Mouse (Mus musculus) hindbrain, embryonic 13.5 days (tissue): ENCODE data around the gene Olfr487. TPM values are rescaled to one million over a fixed set of nuclear protein-coding genes. Genes with fewer than 3 reads are reported as not detected.
"Not testable (repeated sequence)": the region's sequence is repeated elsewhere in the genome, so short reads cannot be mapped to it uniquely, and the experiment has no call there.

Experiments used
- ATAC-seq: fragments of 200-750 bp; cut with Nextera tagmentation; 2 replicates; pipeline ENCODE4 v1.8.0; 2017; ENCODE audit warnings: moderate TSS enrichment; ENCODE audit not compliant: low FRiP score
- H3K27ac ChIP-seq: fragments of 300-500 bp; sonication (generic); 2 replicates; pipeline ENCODE4 v1.5.1; 2015; ENCODE audit warnings: inconsistent platforms, mild to moderate bottlenecking, moderate library complexity
- H3K27me3 ChIP-seq: fragments of 300-500 bp; sonication (generic); 2 replicates; pipeline ENCODE4 v1.6.1; 2015; ENCODE audit warnings: mild to moderate bottlenecking, inconsistent platforms
- H3K36me3 ChIP-seq: fragments of 300-500 bp; sonication (generic); 2 replicates; pipeline ENCODE4 v1.6.1; 2015; ENCODE audit warnings: mild to moderate bottlenecking, inconsistent platforms
- H3K4me1 ChIP-seq: fragments of 300-500 bp; sonication (generic); replicated peaks from 2 replicates; pipeline ENCODE4 v1.6.1; 2015; ENCODE audit warnings: inconsistent platforms
- H3K4me2 ChIP-seq: fragments of 300-500 bp; sonication (generic); 2 replicates; pipeline ENCODE4 v1.6.1; 2015; ENCODE audit warnings: inconsistent platforms, mild to moderate bottlenecking, moderate library complexity
- H3K4me3 ChIP-seq: fragments of 300-500 bp; sonication (generic); 2 replicates; pipeline ENCODE4 v1.5.1; 2015; ENCODE audit warnings: mild to moderate bottlenecking, inconsistent platforms
- H3K9ac ChIP-seq: fragments of 300-500 bp; sonication (generic); 2 replicates; pipeline ENCODE4 v1.6.1; 2015; ENCODE audit warnings: mild to moderate bottlenecking, inconsistent platforms
- H3K9me3 ChIP-seq: fragments of 300-500 bp; sonication (generic); 2 replicates; pipeline ENCODE4 v1.6.1; 2016; ENCODE audit warnings: inconsistent platforms
- WGBS: fragments of 180-500 bp; shearing (Covaris S2); methylation state at CpG from one replicate; pipeline ENCODE4 v1.1.7; 2015; 5-methylcytosine and 5-hydroxymethylcytosine counted together
- polyA plus RNA-seq: library from polyadenylated mRNA; unstranded; fragments of >200 nt; fragmentation: Nextera tagmentation; extraction: Ambion mirVana; gene quantifications from 2 replicates; pipeline ENCODE4 v1.2.1, GENCODE M21; 2015

The Olfr487 gene
- not detected in 2 replicates for polyA plus RNA-seq

DNA sequence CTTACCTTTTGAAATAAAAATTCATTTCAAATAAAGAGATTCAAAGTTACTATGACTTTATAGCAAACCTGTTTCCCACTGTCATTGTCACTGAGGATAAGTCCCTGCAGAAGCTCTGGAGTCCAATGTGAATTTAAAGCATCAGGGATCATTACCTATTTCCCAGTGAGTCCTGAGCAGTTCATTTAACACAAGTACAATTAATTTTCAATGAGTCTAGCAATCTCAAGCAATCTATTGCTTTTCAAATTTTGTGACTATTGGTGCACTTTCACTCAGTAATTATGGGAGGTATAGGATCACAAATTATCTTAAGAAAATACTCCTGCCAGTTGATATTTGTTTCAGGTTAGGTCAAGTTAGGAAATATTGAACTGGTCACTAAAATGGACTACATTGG is at the start of gene Olfr487:
Olfr487 (minus strand) TSS at position 101 of the 400 bp plus-strand sequence.
- H3K27me3 ChIP-seq, H3K9me3 ChIP-seq, H3K27ac ChIP-seq, H3K4me2 ChIP-seq, H3K36me3 ChIP-seq, H3K9ac ChIP-seq, H3K4me1 ChIP-seq, ATAC-seq, H3K4me3 ChIP-seq: not testable (repeated sequence)

DNA sequence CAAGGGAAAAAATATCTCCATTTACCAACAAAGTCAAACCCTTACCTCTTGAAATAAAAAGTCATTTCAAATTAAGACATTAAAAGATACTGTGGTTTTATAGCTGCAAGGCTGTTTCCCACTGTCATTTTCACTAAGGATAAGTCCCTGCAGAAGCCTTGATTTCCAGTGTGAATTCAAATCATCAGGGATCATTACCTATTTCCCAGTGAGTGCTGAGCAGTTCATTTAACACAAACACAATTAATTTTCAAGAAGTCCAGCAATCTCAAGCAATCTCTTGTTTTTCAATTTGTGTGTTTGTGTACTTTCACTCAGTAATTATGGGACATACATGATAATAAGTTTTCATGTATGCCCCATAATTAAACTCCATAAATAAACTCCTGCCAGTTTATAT is 43.8 kb upstream of the Olfr487 start, which contains the start of gene Olfr488:
Olfr488 (minus strand) TSS at position 101 of the 400 bp plus-strand sequence.
- H3K9ac ChIP-seq, result no peak within 1 kb of the TSS
- H3K36me3 ChIP-seq, result no peaks in the 10 kb centered on the region
- H3K27ac ChIP-seq, result no peak within 1 kb of the TSS
- H3K9me3 ChIP-seq, result no peaks in the 10 kb centered on the region
- H3K27me3 ChIP-seq, result no peaks in the 10 kb centered on the region
- no peak within 1 kb of the TSS for H3K4me3 ChIP-seq
- no peaks in the 10 kb centered on the region for H3K4me1 ChIP-seq
- H3K4me2 ChIP-seq, result no peak within 1 kb of the TSS
- ATAC-seq, result no peak

DNA sequence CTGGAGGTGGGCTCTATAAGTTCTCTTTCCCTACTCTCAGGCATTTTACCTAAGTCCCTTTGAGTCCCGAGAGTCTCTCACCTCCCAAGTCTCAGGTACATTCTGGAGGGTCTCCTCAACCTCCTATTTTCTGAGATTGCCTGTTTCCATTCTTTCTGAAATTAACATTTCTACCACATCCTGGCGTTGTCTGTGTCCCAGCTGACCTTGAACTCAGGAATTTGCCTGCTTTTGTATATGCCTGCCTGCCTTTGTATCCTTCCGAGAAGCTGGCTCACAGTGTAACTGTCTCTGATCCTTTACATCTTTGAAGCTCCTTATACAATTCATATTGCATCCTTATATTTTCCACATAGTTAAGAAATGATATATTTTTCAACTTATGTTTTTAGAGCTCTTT is 19.1 kb upstream of the Olfr487 start:
- H3K4me2 ChIP-seq, result no peak overlapping the region
- H3K4me1 ChIP-seq, result no peaks in the 10 kb centered on the region
- H3K36me3 ChIP-seq, result no peaks in the 10 kb centered on the region
- no peak for ATAC-seq
- H3K9me3 ChIP-seq, result no peaks in the 10 kb centered on the region
- H3K27me3 ChIP-seq, result no peaks in the 10 kb centered on the region
- 73% methylated on average over 3 of the region's 3 CpGs for WGBS
- H3K9ac ChIP-seq, result no peak overlapping the region
- H3K27ac ChIP-seq, result no peak overlapping the region
- no peak overlapping the region for H3K4me3 ChIP-seq

DNA sequence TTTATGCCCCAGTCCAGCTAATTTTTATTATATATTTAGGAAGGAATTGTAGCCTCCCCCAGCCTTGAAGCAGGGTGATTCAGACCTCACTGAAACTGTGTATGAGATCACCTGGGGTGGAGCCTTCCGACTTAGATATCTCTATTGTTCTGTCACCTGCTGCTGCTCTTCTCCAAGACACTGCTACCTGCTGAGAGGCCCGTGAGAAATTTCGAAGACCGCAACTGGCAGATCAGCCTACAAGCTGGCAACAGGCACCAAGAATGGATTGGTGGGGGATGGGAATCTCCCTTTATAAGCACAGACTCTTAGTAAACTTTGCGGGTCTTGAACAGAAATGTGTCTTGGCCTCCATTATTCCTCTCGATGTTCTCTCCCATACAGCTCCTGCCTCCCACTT is 17.5 kb downstream of the Olfr487 start:
- Histone ChIP-seq H3K4me1 (no peaks in the 10 kb centered on the region), H3K27me3 (no peaks in the 10 kb centered on the region), H3K9ac (no peak overlapping the region), H3K4me2 (no peak overlapping the region), H3K9me3 (no peaks in the 10 kb centered on the region), H3K27ac (no peak overlapping the region), H3K4me3 (no peak overlapping the region), H3K36me3 (no peaks in the 10 kb centered on the region)
- no peak for ATAC-seq
- WGBS, result 52% methylated on average over 6 of the region's 6 CpGs

DNA sequence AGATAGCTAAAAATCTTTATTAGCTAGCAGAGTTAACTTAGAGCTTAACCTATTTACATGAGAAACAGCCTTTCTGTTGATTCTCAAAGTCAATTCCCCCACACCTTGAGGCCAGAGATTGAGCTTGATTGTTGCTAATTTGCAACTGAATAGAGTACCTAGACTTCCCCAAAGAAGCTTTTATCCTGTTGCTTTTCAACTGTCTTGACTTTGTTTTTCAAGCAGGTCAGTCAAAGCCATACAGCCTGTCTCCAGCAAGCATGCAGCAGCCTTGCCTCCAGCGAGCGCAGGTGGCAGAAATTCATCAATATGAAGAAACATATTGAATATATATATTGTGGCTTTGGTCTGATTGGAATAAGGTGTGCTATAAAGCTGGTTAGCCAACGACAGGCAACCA is 18.1 kb downstream of the Olfr487 start:
- 58% methylated on average over 3 of the region's 3 CpGs for WGBS
- H3K27ac ChIP-seq, H3K4me1 ChIP-seq, ATAC-seq, H3K9me3 ChIP-seq, H3K27me3 ChIP-seq, H3K4me2 ChIP-seq, H3K36me3 ChIP-seq, H3K4me3 ChIP-seq, H3K9ac ChIP-seq: not testable (repeated sequence)

DNA sequence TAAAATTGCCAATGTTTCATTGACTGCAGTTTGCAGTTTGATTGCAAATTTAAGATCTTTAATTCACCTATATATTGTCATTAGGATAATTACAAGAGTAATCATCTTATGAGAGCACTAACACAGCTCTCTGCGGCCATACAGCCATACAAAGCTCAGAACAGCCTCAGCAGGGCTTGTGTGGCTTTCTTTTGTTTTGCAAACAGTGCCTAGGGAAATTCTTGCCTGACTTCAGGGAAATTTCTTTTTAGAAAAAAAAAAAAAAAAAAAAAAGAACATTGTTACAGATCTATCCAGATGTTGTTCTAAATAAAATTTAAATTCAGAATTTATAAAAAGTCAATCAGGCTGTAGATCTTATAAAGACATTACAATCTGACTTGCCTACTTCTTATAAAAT is 21.7 kb downstream of the Olfr487 start:
- not testable (repeated sequence) for ATAC-seq, H3K4me2 ChIP-seq
- WGBS, result 32% methylated on average over 1 of the region's 1 CpGs

DNA sequence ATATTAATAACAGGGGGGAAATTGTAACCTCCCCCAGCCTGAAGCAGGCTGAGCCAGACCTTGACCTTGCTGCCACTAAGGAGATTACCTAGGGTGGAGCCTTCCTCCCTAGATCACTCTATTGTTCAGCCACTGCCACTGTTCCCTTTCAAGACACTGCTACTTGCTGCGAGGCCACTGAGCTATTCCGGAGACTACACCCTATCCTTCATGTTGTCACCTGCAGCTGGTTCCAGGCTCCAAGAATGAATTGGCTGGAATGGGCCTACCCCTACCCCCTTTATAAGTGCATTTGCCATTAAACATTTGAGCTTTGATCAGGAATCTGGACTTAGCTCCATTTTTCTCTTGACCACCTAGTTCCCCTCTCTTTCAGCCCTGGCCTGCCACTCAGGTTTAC is 23.2 kb downstream of the Olfr487 start:
- not testable (repeated sequence) for ATAC-seq, H3K4me3 ChIP-seq, H3K36me3 ChIP-seq, H3K9ac ChIP-seq, H3K9me3 ChIP-seq, H3K27ac ChIP-seq, H3K4me1 ChIP-seq, H3K4me2 ChIP-seq, H3K27me3 ChIP-seq
- 43% methylated on average over 2 of the region's 2 CpGs for WGBS

More for the DNA sequence above, 21.7 kb downstream of the Olfr487 start:
- not testable (repeated sequence) for H3K4me3 ChIP-seq, H3K36me3 ChIP-seq, H3K27me3 ChIP-seq, H3K27ac ChIP-seq, H3K4me1 ChIP-seq, H3K9ac ChIP-seq, H3K9me3 ChIP-seq

DNA sequence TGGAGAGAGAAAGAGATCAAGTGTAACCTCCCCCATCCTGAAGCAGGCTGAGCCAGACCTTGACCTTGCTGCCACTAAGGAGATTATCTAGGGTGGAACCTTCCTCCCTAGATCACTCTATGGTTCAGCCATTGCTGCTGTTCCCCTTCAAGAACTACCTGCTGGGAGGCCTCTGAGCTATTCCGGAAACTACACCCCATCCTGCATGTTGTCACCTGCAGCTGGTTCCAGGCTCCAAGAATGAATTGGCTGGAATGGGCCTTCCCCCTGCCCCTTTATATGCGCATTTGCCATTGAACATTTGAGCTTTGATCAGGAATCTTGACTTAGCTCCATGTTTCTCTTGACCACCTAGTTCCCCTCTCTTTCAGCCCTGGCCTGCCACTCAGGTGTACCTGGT is 29.2 kb downstream of the Olfr487 start:
- not testable (repeated sequence) for ATAC-seq

DNA sequence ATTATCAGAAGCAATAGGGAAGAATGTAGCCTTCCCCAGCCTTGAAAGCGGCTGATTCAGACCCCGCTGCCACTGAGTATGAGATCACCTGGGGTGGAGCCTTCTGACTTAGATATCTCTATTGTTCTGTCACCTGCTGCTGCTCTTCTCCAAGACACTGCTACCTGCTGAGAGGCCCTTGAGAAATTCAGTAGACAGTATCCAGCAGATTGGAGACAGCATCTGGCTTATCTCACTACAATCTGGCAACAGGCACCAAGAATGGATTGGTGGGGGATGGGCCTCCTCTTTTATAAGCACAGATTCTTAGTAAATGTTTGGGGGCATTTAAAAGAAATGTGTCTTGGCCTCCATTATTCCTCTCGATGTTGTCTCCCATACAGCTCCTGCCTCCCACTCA is 30.0 kb downstream of the Olfr487 start:
- H3K9me3 ChIP-seq, H3K9ac ChIP-seq, H3K4me2 ChIP-seq, H3K36me3 ChIP-seq, H3K4me3 ChIP-seq, ATAC-seq, H3K4me1 ChIP-seq, H3K27ac ChIP-seq, H3K27me3 ChIP-seq: not testable (repeated sequence)
- 83% methylated on average over 3 of the region's 3 CpGs for WGBS

More for the DNA sequence above, 29.2 kb downstream of the Olfr487 start:
- WGBS, result 91% methylated on average over 2 of the region's 2 CpGs
- H3K27me3 ChIP-seq, H3K9ac ChIP-seq, H3K4me1 ChIP-seq, H3K36me3 ChIP-seq, H3K4me3 ChIP-seq, H3K27ac ChIP-seq, H3K9me3 ChIP-seq, H3K4me2 ChIP-seq: not testable (repeated sequence)

DNA sequence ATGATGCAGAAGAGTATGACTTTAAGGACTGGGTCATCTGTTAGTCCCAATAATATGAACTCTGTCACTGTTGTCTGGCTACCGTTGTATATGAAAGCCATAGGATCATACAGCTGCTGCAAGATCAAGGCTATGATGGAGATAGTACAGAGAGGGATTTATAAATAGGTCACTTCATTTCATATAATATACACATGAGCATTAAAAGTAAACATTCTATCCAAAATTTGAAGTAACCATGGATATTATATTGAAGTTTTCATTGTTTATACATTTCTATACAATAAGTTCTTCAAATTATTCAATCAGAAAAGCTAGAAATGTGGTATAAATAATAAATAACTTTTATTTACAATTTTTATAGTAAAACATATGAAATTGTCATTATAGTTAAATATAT is 41.8 kb downstream of the Olfr487 start, which contains the start of gene Olfr486:
Olfr486 (minus strand) TSS at position 101 of the 400 bp plus-strand sequence.
- ATAC-seq, H3K9ac ChIP-seq, H3K4me2 ChIP-seq, H3K27ac ChIP-seq, H3K4me3 ChIP-seq, H3K4me1 ChIP-seq, H3K9me3 ChIP-seq, H3K36me3 ChIP-seq, H3K27me3 ChIP-seq: not testable (repeated sequence)
- WGBS, result 97% methylated on average over 1 of the region's 1 CpGs

DNA sequence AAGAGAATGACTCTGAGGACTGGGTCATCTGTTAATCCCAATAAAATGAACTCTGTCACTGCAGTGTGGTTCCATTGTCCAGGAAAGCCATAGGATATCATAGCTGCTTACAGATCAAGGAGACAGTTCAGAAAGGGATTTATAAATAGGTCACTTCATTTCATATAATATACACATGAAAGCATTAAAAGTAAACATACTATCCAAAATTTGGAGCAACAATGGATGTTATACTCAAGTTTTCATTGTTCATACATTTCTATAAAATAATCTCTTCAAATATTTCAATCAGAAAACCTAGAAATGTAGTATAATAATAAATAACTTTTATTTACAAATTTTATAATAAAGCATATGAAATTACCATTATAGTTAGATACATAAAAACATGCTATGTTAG is 54.7 kb downstream of the Olfr487 start, which contains the start of gene Olfr485:
Olfr485 (minus strand) TSS at position 101 of the 400 bp plus-strand sequence.
- H3K9ac ChIP-seq, result no peak within 1 kb of the TSS
- no peaks in the 10 kb centered on the region for H3K36me3 ChIP-seq
- ATAC-seq, result no peak
- H3K9me3 ChIP-seq, result no peaks in the 10 kb centered on the region
- H3K4me2 ChIP-seq, result no peak within 1 kb of the TSS
- H3K4me1 ChIP-seq, result no peaks in the 10 kb centered on the region
- no peak within 1 kb of the TSS for H3K27ac ChIP-seq
- H3K27me3 ChIP-seq, result no peaks in the 10 kb centered on the region
- H3K4me3 ChIP-seq, result no peak within 1 kb of the TSS
